Mouse (Mus musculus) limb, embryonic 13.5 days (tissue): ENCODE measurements around the gene Ttc25. TPM values are rescaled to one million over a fixed set of nuclear protein-coding genes. Genes with fewer than 3 reads are reported as not detected.
A peak's percentile ranks its signal among the peaks of the same experiment; 100 is the strongest.
"Not testable (repeated sequence)": the region's sequence is repeated elsewhere in the genome, so short reads cannot be mapped to it uniquely, and the experiment has no call there.

Source experiments
- ATAC-seq: fragments of 200-750 bp; cut with Nextera tagmentation; 2 replicates; pipeline ENCODE4 v1.8.0; 2017; ENCODE audit warnings: low read depth, moderate number of reproducible peaks, moderate TSS enrichment; ENCODE audit not compliant: low FRiP score
- H3K27ac ChIP-seq: fragments of 300-500 bp; sonication (generic); 2 replicates; pipeline ENCODE4 v1.5.1; 2015; ENCODE audit warnings: inconsistent platforms, mild to moderate bottlenecking, moderate library complexity
- H3K27me3 ChIP-seq: fragments of 300-500 bp; sonication (generic); 2 replicates; pipeline ENCODE4 v1.6.1; 2015; ENCODE audit warnings: mild to moderate bottlenecking, inconsistent platforms
- H3K36me3 ChIP-seq: fragments of 300-500 bp; sonication (generic); 2 replicates; pipeline ENCODE4 v1.6.1; 2015; ENCODE audit warnings: inconsistent platforms, mild to moderate bottlenecking, moderate library complexity
- H3K4me1 ChIP-seq: fragments of 300-500 bp; sonication (generic); 2 replicates; pipeline ENCODE4 v1.6.1; 2015; ENCODE audit warnings: inconsistent platforms
- H3K4me2 ChIP-seq: fragments of 300-500 bp; sonication (generic); replicated peaks from 2 replicates; pipeline ENCODE4 v1.6.1; 2015; ENCODE audit warnings: inconsistent platforms, mild to moderate bottlenecking, moderate library complexity
- H3K4me3 ChIP-seq: fragments of 300-500 bp; sonication (generic); 2 replicates; pipeline ENCODE4 v1.5.1; 2015; ENCODE audit warnings: moderate library complexity, mild to moderate bottlenecking, inconsistent platforms
- H3K9ac ChIP-seq: fragments of 300-500 bp; sonication (generic); 2 replicates; pipeline ENCODE4 v1.6.1; 2015; ENCODE audit warnings: mild to moderate bottlenecking, inconsistent platforms
- H3K9me3 ChIP-seq: fragments of 300-500 bp; sonication (generic); 2 replicates; pipeline ENCODE4 v1.6.1; 2016; ENCODE audit warnings: inconsistent platforms
- WGBS: fragments of 180-500 bp; shearing (Covaris S2); methylation state at CpG from one replicate; pipeline ENCODE4 v1.1.7; 2015; 5-methylcytosine and 5-hydroxymethylcytosine counted together
- polyA plus RNA-seq: library from polyadenylated mRNA; unstranded; fragments of >200 nt; fragmentation: Nextera tagmentation; extraction: Ambion mirVana; gene quantifications from 2 replicates; pipeline ENCODE4 v1.2.1, GENCODE M21; 2015

The Ttc25 gene
- polyA plus RNA-seq, 1 experiment from 2014 or later = 0.69 TPM

DNA sequence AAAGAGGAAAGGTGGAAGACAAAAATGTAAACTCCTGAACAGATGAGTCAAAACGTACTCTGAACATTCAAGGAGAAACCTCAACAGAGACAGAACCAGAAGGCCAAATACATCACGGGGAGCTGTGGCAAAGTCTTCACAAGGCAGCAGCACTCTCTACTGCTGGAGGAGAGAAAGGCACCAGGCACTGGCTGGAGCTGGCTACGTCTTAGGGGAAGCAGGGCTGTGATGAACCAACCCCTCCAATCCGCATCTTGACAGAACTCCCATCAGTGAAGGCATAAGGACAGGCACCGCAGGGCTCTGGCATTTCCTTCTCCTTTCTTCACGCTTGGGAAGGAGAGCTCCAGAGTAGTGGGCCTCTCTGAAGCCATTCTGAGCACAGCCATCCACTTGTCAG, 66.2 kb downstream of the Ttc25 start:
- H3K4me2 ChIP-seq = no peak overlapping the region
- no peak overlapping the region for H3K4me3 ChIP-seq
- no peaks in the 10 kb centered on the region for H3K27me3 ChIP-seq
- WGBS = 84% methylated on average over 6 of the region's 6 CpGs
- peaks cover 24% of the 10 kb centered on the region for H3K36me3 ChIP-seq
- no peaks in the 10 kb centered on the region for H3K9me3 ChIP-seq
- no peak for ATAC-seq
- peaks cover 4% of the 10 kb centered on the region; the same call in 1 of the 2 replicates for H3K4me1 ChIP-seq
- no peak overlapping the region for H3K27ac ChIP-seq
- no peak overlapping the region for H3K9ac ChIP-seq

DNA sequence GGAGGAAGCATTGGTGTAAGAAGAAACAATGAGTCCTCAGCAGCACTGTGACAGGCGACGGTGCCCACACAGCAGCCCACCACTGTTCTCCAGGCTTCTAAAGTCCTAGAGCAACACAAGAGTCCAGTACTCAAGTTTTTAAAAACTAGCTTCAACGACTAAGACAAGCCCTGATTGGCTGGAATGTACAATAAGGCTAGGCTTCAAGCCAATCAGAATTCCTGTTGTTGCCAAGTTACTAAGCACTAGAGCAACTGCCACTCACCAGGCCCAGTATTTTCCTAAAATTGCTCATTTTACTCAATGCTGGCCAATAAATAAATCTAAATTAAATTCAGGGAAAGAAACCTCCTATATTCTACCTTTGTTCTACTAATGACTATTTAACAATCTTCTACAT, 67.8 kb downstream of the Ttc25 start:
- no peaks in the 10 kb centered on the region for H3K27me3 ChIP-seq
- no peaks in the 10 kb centered on the region for H3K9me3 ChIP-seq
- no peak overlapping the region for H3K27ac ChIP-seq
- no peak overlapping the region for H3K9ac ChIP-seq
- ATAC-seq = no peak
- no peak overlapping the region for H3K4me2 ChIP-seq
- peaks cover 22% of the 10 kb centered on the region for H3K36me3 ChIP-seq
- WGBS = 85% methylated on average over 3 of the region's 3 CpGs
- no peak overlapping the region for H3K4me3 ChIP-seq
- H3K4me1 ChIP-seq = peaks cover 13% of the 10 kb centered on the region

DNA sequence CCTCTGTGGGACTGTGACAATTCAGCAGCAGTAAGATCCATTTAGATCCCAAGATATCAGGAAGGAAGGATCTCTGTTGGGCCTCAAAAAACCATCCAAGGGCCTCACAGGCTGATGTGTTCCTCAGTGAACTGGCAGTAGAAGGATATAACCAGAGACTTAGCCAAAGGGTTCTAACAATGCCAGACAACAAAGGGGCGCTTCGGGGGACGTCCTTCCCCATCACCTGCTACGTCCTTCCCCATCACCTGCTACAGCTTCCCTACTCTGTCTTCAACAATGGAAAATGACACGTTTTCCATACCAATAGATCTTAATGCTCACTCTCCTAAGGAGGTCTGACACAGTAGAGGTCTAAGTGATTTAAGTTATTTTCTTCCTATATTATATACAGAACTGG, 70.9 kb downstream of the Ttc25 start:
- H3K9me3 ChIP-seq = no peaks in the 10 kb centered on the region
- 91% methylated on average over 5 of the region's 5 CpGs for WGBS
- ATAC-seq = no peak

DNA sequence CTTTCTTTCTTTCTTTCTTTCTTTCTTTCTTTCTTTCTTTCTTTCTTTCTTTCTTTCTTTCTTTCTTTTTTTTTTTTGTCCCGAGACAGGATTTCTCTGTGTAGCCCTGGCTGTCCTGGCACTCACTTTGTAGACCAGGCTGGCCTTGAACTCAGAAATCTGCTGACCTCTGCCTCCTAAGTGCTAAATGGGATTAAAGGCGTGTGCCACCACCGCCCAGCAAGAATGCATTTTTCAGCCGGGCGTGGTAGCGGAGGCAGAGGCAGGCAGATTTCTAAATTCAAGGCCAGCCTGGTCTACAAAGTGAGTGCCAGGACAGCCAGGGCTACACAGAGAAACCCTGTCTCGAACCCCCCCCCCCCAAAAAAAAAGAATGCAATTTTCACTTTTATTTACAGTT, 71.4 kb downstream of the Ttc25 start:
- Histone ChIP-seq H3K36me3 (peaks cover 13% of the 10 kb centered on the region), H3K4me1 (peaks cover 17% of the 10 kb centered on the region)
- not testable (repeated sequence) for H3K4me3 ChIP-seq, H3K9me3 ChIP-seq, H3K27me3 ChIP-seq, H3K9ac ChIP-seq, ATAC-seq, H3K4me2 ChIP-seq, H3K27ac ChIP-seq
- WGBS = 94% methylated on average over 7 of the region's 7 CpGs

More for the DNA sequence above, 70.9 kb downstream of the Ttc25 start:
- H3K27ac ChIP-seq = no peak overlapping the region
- peaks cover 16% of the 10 kb centered on the region for H3K36me3 ChIP-seq
- H3K4me1 ChIP-seq = peaks cover 17% of the 10 kb centered on the region
- no peak overlapping the region for H3K4me3 ChIP-seq
- H3K4me2 ChIP-seq = no peak overlapping the region
- no peaks in the 10 kb centered on the region for H3K27me3 ChIP-seq
- no peak overlapping the region for H3K9ac ChIP-seq

DNA sequence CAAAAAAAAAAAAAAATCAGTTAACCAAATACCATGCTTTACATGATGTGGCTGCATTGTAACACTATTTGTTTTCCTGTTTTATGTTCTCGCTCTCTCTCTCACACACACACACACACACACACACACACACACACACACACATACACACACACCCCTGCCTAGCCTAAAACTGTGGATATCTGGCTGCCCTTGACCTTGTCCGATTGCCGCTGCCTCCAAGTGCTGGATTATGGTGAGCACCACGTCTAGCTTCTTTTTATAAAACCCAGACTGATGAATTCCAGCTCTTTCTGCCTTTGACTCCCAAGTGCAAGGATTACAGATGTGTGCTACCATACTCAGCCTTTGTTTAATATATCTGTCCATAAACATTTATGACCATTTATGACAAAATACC, 72.1 kb downstream of the Ttc25 start:
- peak overlapping the region; percentile 95 for H3K4me3 ChIP-seq
- WGBS = 82% methylated on average over 4 of the region's 4 CpGs
- no peak overlapping the region for H3K9ac ChIP-seq
- H3K36me3 ChIP-seq = peaks cover 7% of the 10 kb centered on the region
- H3K4me2 ChIP-seq = peak overlapping the region; percentile 86
- no peak overlapping the region for H3K27ac ChIP-seq
- no peaks in the 10 kb centered on the region for H3K9me3 ChIP-seq
- no peaks in the 10 kb centered on the region for H3K27me3 ChIP-seq
- peaks cover 19% of the 10 kb centered on the region for H3K4me1 ChIP-seq
- ATAC-seq = no peak

DNA sequence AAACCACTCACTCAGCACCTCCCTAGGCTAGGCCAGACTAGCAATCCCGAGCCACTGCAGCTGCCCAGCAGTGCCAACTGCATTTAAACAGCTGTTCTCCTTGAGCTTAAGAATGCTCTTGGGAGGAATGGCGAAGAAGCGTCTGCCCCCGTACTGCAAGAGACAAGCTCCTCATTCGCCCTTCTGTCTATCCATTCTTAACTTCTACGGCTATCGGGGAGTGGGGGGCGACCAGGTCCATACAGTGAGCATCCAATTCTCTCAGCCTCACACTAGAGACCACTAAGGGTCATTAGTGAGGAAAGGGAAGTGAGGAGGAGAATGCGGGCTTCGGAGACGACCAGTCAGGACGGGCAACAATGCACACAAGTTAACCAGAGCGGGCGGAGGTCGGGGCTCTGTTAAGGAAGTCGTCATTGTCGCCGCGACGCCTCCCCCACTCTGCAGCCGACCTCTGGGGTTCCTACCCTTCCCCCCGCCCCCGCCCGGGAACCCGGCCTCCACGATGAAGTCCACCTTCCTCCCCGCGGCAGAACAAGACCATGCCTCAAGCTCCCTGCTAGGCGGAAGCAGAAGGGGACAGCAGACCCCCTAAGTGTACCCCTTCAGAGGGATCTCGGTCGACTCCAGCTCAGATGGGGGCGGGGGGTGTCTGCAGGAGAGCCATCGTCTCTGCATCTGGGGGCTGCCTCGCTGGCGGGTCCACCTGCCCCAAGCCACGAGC, 73.5 kb downstream of the Ttc25 start, which contains the start of gene Nkiras2:
Gene Nkiras2, plus strand, starts transcription at position 484 of the 724 bp plus-strand sequence.
- under 1% methylated on average over 36 of the region's 36 CpGs for WGBS
- ATAC-seq = peak; percentile 52
- H3K9ac ChIP-seq = peak within 1 kb of the TSS; percentile 92
- peak within 1 kb of the TSS; percentile 95 for H3K4me3 ChIP-seq
- no peaks in the 10 kb centered on the region for H3K27me3 ChIP-seq
- H3K36me3 ChIP-seq = peaks cover 6% of the 10 kb centered on the region
- H3K27ac ChIP-seq = peak within 1 kb of the TSS; percentile 95
- peaks cover 27% of the 10 kb centered on the region for H3K4me1 ChIP-seq
- no peaks in the 10 kb centered on the region for H3K9me3 ChIP-seq
- H3K4me2 ChIP-seq = peak within 1 kb of the TSS; percentile 86

DNA sequence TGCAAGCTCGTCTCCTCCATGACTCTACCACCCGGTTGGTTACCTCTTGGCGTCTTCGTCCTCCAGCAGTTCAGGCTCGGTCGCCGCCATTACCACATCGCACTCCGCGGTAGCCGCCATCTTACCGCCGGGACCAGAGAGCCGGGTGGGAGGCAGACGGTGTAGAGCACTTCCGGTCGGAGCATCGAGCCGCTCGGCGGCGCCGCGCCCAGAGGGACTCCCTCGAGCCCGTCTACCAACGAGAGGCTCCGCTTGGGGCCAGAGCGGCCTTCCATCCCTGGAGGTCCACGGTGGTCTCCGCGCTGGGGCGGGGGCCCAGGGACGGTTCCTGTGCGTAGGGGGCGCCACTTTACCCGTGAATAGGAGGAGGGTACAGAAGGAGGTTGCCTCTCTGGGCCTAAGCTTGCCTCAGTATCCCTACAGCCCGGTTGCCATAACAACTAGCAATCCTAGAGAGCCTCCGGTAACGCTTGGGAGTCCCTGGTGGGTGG, 74.1 kb downstream of the Ttc25 start:
- Histone ChIP-seq H3K9me3 (no peaks in the 10 kb centered on the region), H3K4me2 (peak overlapping the region; percentile 86), H3K27me3 (no peaks in the 10 kb centered on the region), H3K27ac (peak overlapping the region; percentile 95), H3K4me1 (peaks cover 32% of the 10 kb centered on the region), H3K4me3 (peak overlapping the region; percentile 95), H3K36me3 (peaks cover 7% of the 10 kb centered on the region), H3K9ac (peak overlapping the region; percentile 92)
- under 1% methylated on average over 40 of the region's 40 CpGs for WGBS
- peak; percentile 96 for ATAC-seq

DNA sequence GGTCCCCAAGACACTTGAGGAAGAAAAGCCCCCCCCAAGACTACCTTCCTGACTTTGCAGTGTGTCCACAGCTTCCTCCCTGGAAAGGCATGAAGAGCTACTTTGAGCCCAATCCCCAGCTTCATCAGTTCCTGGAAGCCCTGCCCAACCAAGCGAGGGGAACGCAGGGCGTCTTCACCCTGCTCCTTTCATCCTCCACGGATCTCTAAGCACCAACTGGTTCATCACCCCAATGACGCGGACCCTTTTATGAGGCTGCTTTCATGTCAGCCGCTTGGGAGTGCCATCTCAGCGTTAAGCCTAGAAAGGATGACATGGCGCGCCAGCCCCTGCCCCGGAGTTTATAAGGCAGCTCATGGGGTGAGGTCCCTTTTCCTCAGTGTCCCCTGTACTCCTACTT, 74.6 kb downstream of the Ttc25 start, which contains the start of gene Dnajc7:
Gene Dnajc7, minus strand, starts transcription at position 187 of the 400 bp plus-strand sequence.
- Histone ChIP-seq H3K9me3 (no peaks in the 10 kb centered on the region), H3K27ac (peak within 1 kb of the TSS; percentile 95), H3K4me1 (peaks cover 32% of the 10 kb centered on the region), H3K27me3 (no peaks in the 10 kb centered on the region), H3K4me3 (peak within 1 kb of the TSS; percentile 95), H3K36me3 (peaks cover 12% of the 10 kb centered on the region), H3K9ac (peak within 1 kb of the TSS; percentile 92), H3K4me2 (peak within 1 kb of the TSS; percentile 86)
- WGBS = 3% methylated on average over 11 of the region's 11 CpGs
- ATAC-seq = no peak

Other genes with a start within 250 kb of the Ttc25 start
- gene Eif1, start 225.7 kb upstream of the Ttc25 start, polyA plus RNA-seq = 1,631 and 1,669 TPM in 2 replicates
- gene Gast, start 211.2 kb upstream of the Ttc25 start, polyA plus RNA-seq = not detected in 2 replicates
- 2.8 and 3.2 TPM in 2 replicates for gene Hap1, start 189.5 kb upstream of the Ttc25 start, polyA plus RNA-seq
- gene Jup, start 147.8 kb upstream of the Ttc25 start, polyA plus RNA-seq = 62.7 and 73.6 TPM in 2 replicates
- 77.1 and 81.9 TPM in 2 replicates for gene P3h4, start 130.8 kb upstream of the Ttc25 start, polyA plus RNA-seq
- 169 and 170 TPM in 2 replicates for gene Fkbp10, start 129.9 kb upstream of the Ttc25 start, polyA plus RNA-seq
- 176 and 181 TPM in 2 replicates for gene Nt5c3b, start 103.8 kb upstream of the Ttc25 start, polyA plus RNA-seq
- 1.0 and 1.6 TPM in 2 replicates for gene Klhl10, start 103.7 kb upstream of the Ttc25 start, polyA plus RNA-seq
- 10.8 and 12.6 TPM in 2 replicates for gene Klhl11, start 72.9 kb upstream of the Ttc25 start, polyA plus RNA-seq
- 139 and 160 TPM in 2 replicates for gene Acly, start 17.6 kb upstream of the Ttc25 start, polyA plus RNA-seq
- 31.7 and 33.2 TPM in 2 replicates for gene Cnp, start 29.3 kb downstream of the Ttc25 start, polyA plus RNA-seq
- 81.6 and 84.1 TPM in 2 replicates for gene Nkiras2, start 73.6 kb downstream of the Ttc25 start, polyA plus RNA-seq
- 280 and 283 TPM in 2 replicates for gene Dnajc7, start 74.6 kb downstream of the Ttc25 start, polyA plus RNA-seq
- gene Zfp385c, start 146.8 kb downstream of the Ttc25 start, polyA plus RNA-seq = 0.75 and 1.1 TPM in 2 replicates
- gene Dhx58, start 158.7 kb downstream of the Ttc25 start, polyA plus RNA-seq = 2.9 and 3.7 TPM in 2 replicates
- gene Kat2a, start 166.9 kb downstream of the Ttc25 start, polyA plus RNA-seq = 53.6 and 53.8 TPM in 2 replicates
- gene Hspb9, start 168.2 kb downstream of the Ttc25 start, polyA plus RNA-seq = 0.46 TPM in 1 of 2 replicates, not detected in the other
- 23.2 and 24.5 TPM in 2 replicates for gene Rab5c, start 192.6 kb downstream of the Ttc25 start, polyA plus RNA-seq
- gene Kcnh4, start 214.3 kb downstream of the Ttc25 start, polyA plus RNA-seq = not detected in 2 replicates
- gene Hcrt, start 217.3 kb downstream of the Ttc25 start, polyA plus RNA-seq = not detected in 2 replicates
- gene Ghdc, start 225.3 kb downstream of the Ttc25 start, polyA plus RNA-seq = 6.6 and 8.0 TPM in 2 replicates